ENCODE assay signal across 22 mouse cellular contexts in genomic region chr12:55867738-55868137, GRCm38 (mm10). TPM values are rescaled to one million over a fixed set of nuclear protein-coding genes. Genes with fewer than 3 reads are reported as not detected.
DNase-seq lines count a peak whose midpoint lies in the region; ATAC-seq and TF ChIP-seq lines count a peak whose summit lies in the region.
"Had no signal": no experiment of that assay in that cellular context is flagged by ENCODE, and none has a peak within 500 bp of the region (broad histone marks: within the 10 kb centered on the region; RNA-seq: fewer than 3 reads in every experiment).

No protein-coding gene starts in this region.

- TF ChIP-seq EP300 in MEL (IDR thresholded peaks at IDR 0.05; ENCODE audit: low read depth in 1 of 2, low read length in 2 of 2): peak; percentile 27 to 60; a peak in 2 of 4 replicates

- no peak overlapping the region for H3K27ac ChIP-seq in MEL (ENCODE audit: control insufficient read depth, low read depth, low read length)
- H3K27ac ChIP-seq in liver, embryonic 12.5 days: no peak overlapping the region
- no peak overlapping the region for H3K27ac ChIP-seq in liver, embryonic 16.5 days (ENCODE audit: low read length)
- H3K27ac ChIP-seq: embryonic facial prominence, embryonic 12.5 days; embryonic facial prominence, embryonic 15.5 days; forebrain, embryonic 12.5 days; forebrain, embryonic 15.5 days; heart, adult 2 months; heart, embryonic 10.5 days; hindbrain, embryonic 12.5 days; hindbrain, embryonic 15.5 days had no signal

- H3K79me2 ChIP-seq in MEL (ENCODE audit: control insufficient read depth, insufficient read depth, low read length, poor library complexity): no peaks in the 10 kb centered on the region

- H3K36me3 ChIP-seq in MEL (ENCODE audit: control insufficient read depth in 1 of 2, insufficient read depth in 2 of 2, low read length in 2 of 2): peaks cover 0 to 3% of the 10 kb centered on the region in 2 experiments; a peak in 2 of 4 replicates
- H3K36me3 ChIP-seq in liver, embryonic 12.5 days: peaks cover 76% of the 10 kb centered on the region
- peaks cover 17% of the 10 kb centered on the region; the same call in 1 of the 2 replicates for H3K36me3 ChIP-seq in liver, embryonic 16.5 days (ENCODE audit: control insufficient read depth, insufficient read depth)

- peak; percentile 79 for ATAC-seq in liver, embryonic 12.5 days
- ATAC-seq in liver, embryonic 16.5 days (ENCODE audit: low read depth): peak; percentile 50; the same call in 1 of the 2 replicates
- 0 out of 2 replicates have a peak, but pooled peaks have one; percentile 57 for ATAC-seq in megakaryocyte-erythroid progenitor cell, adult 5-6 weeks (replicated peaks; ENCODE audit: low FRiP score, low TSS enrichment, poor library complexity, severe bottlenecking)
- ATAC-seq: activated CD4-positive, CD25-positive, alpha-beta regulatory T cell, adult 4 months; CD4-positive, CD25-positive, alpha-beta regulatory T cell, adult 4 months; forebrain, embryonic 15.5 days had no signal

- 49% methylated on average over 4 of the region's 4 CpGs for WGBS in liver, embryonic 12.5 days (ENCODE audit: insufficient replicate concordance)
- 36% methylated on average over 4 of the region's 4 CpGs for WGBS in liver, embryonic 16.5 days (ENCODE audit: insufficient replicate concordance)

- no peaks in the 10 kb centered on the region for H3K27me3 ChIP-seq in MEL (ENCODE audit: control insufficient read depth in 1 of 2, insufficient read depth in 2 of 2, low read length in 2 of 2)
- H3K27me3 ChIP-seq in liver, embryonic 12.5 days (replicated peaks): no peaks in the 10 kb centered on the region
- no peaks in the 10 kb centered on the region for H3K27me3 ChIP-seq in liver, embryonic 16.5 days (ENCODE audit: control insufficient read depth, insufficient read depth, low read depth, low read length)
- H3K27me3 ChIP-seq: embryonic facial prominence, embryonic 12.5 days; embryonic facial prominence, embryonic 15.5 days; forebrain, embryonic 12.5 days; forebrain, embryonic 15.5 days; hindbrain, embryonic 12.5 days; hindbrain, embryonic 15.5 days had no signal

- no peaks in the 10 kb centered on the region for H3K4me1 ChIP-seq in MEL (ENCODE audit: control insufficient read depth in 1 of 2, insufficient read depth in 2 of 2, low read length in 2 of 2)
- H3K4me1 ChIP-seq in liver, embryonic 12.5 days: peaks cover 17% of the 10 kb centered on the region
- no peaks in the 10 kb centered on the region for H3K4me1 ChIP-seq in liver, embryonic 16.5 days (ENCODE audit: control insufficient read depth, low read depth, low read length)
- H3K4me1 ChIP-seq: embryonic facial prominence, embryonic 12.5 days; embryonic facial prominence, embryonic 15.5 days; forebrain, embryonic 12.5 days; forebrain, embryonic 15.5 days; heart, embryonic 10.5 days; hindbrain, embryonic 12.5 days; hindbrain, embryonic 15.5 days had no signal

- no peak for TF ChIP-seq POLR2A in MEL (IDR thresholded peaks at IDR 0.05; ENCODE audit: control insufficient read depth in 1 of 2, insufficient read depth in 1 of 2, low read depth in 1 of 2, low read length in 2 of 2, poor library complexity in 1 of 2)

- no peak overlapping the region for H3K4me2 ChIP-seq in liver, embryonic 12.5 days
- no peak overlapping the region for H3K4me2 ChIP-seq in liver, embryonic 16.5 days (ENCODE audit: low read depth, low read length)
- H3K4me2 ChIP-seq: embryonic facial prominence, embryonic 12.5 days; embryonic facial prominence, embryonic 15.5 days; forebrain, embryonic 12.5 days; forebrain, embryonic 15.5 days; hindbrain, embryonic 12.5 days; hindbrain, embryonic 15.5 days had no signal

- no peak for DNase-seq in MEL (ENCODE audit: low read depth, low spot score)
- no peak for DNase-seq in adrenal gland, postnatal 36 days
- no peak for DNase-seq in adrenal gland, adult 8-10 months
- DNase-seq: adrenal gland, postnatal 10 days; cerebellum, adult 11 months; cerebellum, adult 2 months; cerebellum, adult 9-11 months; cerebellum, postnatal 25 days; gastrocnemius, postnatal 25 days; heart, adult 2 months had no signal

- no peak for TF ChIP-seq RAD21 in MEL (IDR thresholded peaks at IDR 0.05; ENCODE audit: low read depth, low read length)

- no peak overlapping the region for H3K4me3 ChIP-seq in MEL (ENCODE audit: control insufficient read depth in 1 of 2, insufficient read depth in 1 of 2, low read depth in 2 of 2, low read length in 2 of 2)
- no peak overlapping the region for H3K4me3 ChIP-seq in liver, embryonic 12.5 days
- H3K4me3 ChIP-seq in liver, embryonic 16.5 days (ENCODE audit: low read depth, low read length): no peak overlapping the region
- H3K4me3 ChIP-seq: embryonic facial prominence, embryonic 12.5 days; embryonic facial prominence, embryonic 15.5 days; forebrain, embryonic 12.5 days; forebrain, embryonic 15.5 days; heart, adult 2 months; heart, embryonic 10.5 days; hindbrain, embryonic 12.5 days; hindbrain, embryonic 15.5 days had no signal

- H3K9ac ChIP-seq in MEL (ENCODE audit: control insufficient read depth, low read depth, low read length, poor library complexity, severe bottlenecking): no peak overlapping the region
- H3K9ac ChIP-seq in liver, embryonic 12.5 days: no peak overlapping the region
- H3K9ac ChIP-seq in liver, embryonic 16.5 days (ENCODE audit: low read depth, low read length): no peak overlapping the region
- H3K9ac ChIP-seq: embryonic facial prominence, embryonic 12.5 days; embryonic facial prominence, embryonic 15.5 days; forebrain, embryonic 12.5 days; forebrain, embryonic 15.5 days; hindbrain, embryonic 12.5 days; hindbrain, embryonic 15.5 days had no signal

- H3K9me3 ChIP-seq in MEL (replicated peaks; ENCODE audit: insufficient read depth, low read length): no peaks in the 10 kb centered on the region
- no peaks in the 10 kb centered on the region for H3K9me3 ChIP-seq in liver, embryonic 12.5 days (replicated peaks)
- no peaks in the 10 kb centered on the region for H3K9me3 ChIP-seq in liver, embryonic 16.5 days (replicated peaks; ENCODE audit: control insufficient read depth, low read length)
- H3K9me3 ChIP-seq: forebrain, embryonic 12.5 days; forebrain, embryonic 15.5 days; heart, embryonic 10.5 days; hindbrain, embryonic 12.5 days had no signal

- TF ChIP-seq CTCF in MEL (IDR thresholded peaks at IDR 0.05 in 2 of 3, conservative IDR thresholded peaks at IDR 0.05 in 1 of 3; ENCODE audit: control insufficient read depth in 1 of 3, insufficient read depth in 1 of 3, low read depth in 2 of 3, low read length in 3 of 3, poor library complexity in 1 of 3, severe bottlenecking in 1 of 3): no peak

TF ChIP-seq in MEL, 35 proteins besides CTCF, POLR2A, EP300 and RAD21:
- TF ChIP-seq GATA1 (IDR thresholded peaks at IDR 0.05; ENCODE audit: low read depth, low read length) (no peak), NELFE (IDR thresholded peaks at IDR 0.05; ENCODE audit: low read depth, low read length) (no peak), ETS1 (IDR thresholded peaks at IDR 0.05; ENCODE audit: low read depth, low read length) (no peak), MEF2A (IDR thresholded peaks at IDR 0.05; ENCODE audit: extremely low read depth, insufficient replicate concordance, low read depth, low read length, poor library complexity, severe bottlenecking) (no peak), JUND (IDR thresholded peaks at IDR 0.05; ENCODE audit: low read depth, low read length) (no peak), TBP (IDR thresholded peaks at IDR 0.05; ENCODE audit: low read depth, low read length) (no peak), HCFC1 (IDR thresholded peaks at IDR 0.05; ENCODE audit: low read depth, low read length) (no peak), RCOR1 (IDR thresholded peaks at IDR 0.05; ENCODE audit: low read depth, low read length) (no peak), ZC3H11A (IDR thresholded peaks at IDR 0.05; ENCODE audit: low read depth, low read length) (no peak), SIN3A (IDR thresholded peaks at IDR 0.05; ENCODE audit: low read length) (no peak), TAL1 (IDR thresholded peaks at IDR 0.05; ENCODE audit: low read length) (no peak), POLR2AphosphoS5 (IDR thresholded peaks at IDR 0.05; ENCODE audit: borderline replicate concordance, low read depth, low read length) (no peak), E2F4 (IDR thresholded peaks at IDR 0.05; ENCODE audit: borderline replicate concordance, low read depth, low read length) (no peak), MAFK (IDR thresholded peaks at IDR 0.05; ENCODE audit: borderline replicate concordance, low read depth, low read length) (no peak), GABPA (IDR thresholded peaks at IDR 0.05; ENCODE audit: low read depth, low read length) (no peak)

RNA-seq across cellular contexts. Expression of gene Brms1l, which starts 31.6 kb away (rescaled TPM):
- 17.4 and 17.5 TPM in 2 replicates for total RNA-seq in MEL (2012; rRNA removed)
- 10 to 100 TPM in 1 of 2 experiments, not detected in 1; 33.5 TPM for polyA plus RNA-seq in MEL (2012; ENCODE audit: insufficient read depth in 1 of 2, insufficient read length in 2 of 2, low read depth in 1 of 2, low replicate concordance in 2 of 2, missing spikeins in 1 of 2)
- 22.9 and 24.4 TPM in 2 replicates for polyA plus RNA-seq in liver, embryonic 12.5 days (2016; fragmentation: Nextera tagmentation; extraction: Ambion mirVana)
- 11.2 and 12.0 TPM in 2 replicates for polyA plus RNA-seq in liver, embryonic 16.5 days (2015; fragmentation: Nextera tagmentation; extraction: Ambion mirVana)
- total RNA-seq in megakaryocyte-erythroid progenitor cell, adult 5-6 weeks (2014; fragmentation: Nextera tagmentation): 31.9 and 32.3 TPM in 2 replicates
- 29.2 and 33.6 TPM in 2 replicates for total RNA-seq in megakaryocyte-erythroid progenitor cell, adult 5-6 weeks (2017)
- 10 to 100 TPM; 38.8 to 43.4 TPM for total RNA-seq in adrenal gland, postnatal 36 days (2021)
- total RNA-seq in adrenal gland, adult 8-10 months (2022): 10 to 100 TPM; 46.7 to 68.7 (median 56.0) TPM

RNA-seq across cellular contexts. Expression of gene Ralgapa1, which starts 46.8 kb away (rescaled TPM):
- total RNA-seq in MEL (2012; rRNA removed): 14.1 and 17.8 TPM in 2 replicates
- 100 to 1,000 TPM in 1 of 2 experiments, 10 to 100 TPM in 1; 29.7 to 111 TPM for polyA plus RNA-seq in MEL (2012; ENCODE audit: insufficient read depth in 1 of 2, insufficient read length in 2 of 2, low read depth in 1 of 2, low replicate concordance in 2 of 2, missing spikeins in 1 of 2)
- 10.0 and 11.7 TPM in 2 replicates for polyA plus RNA-seq in liver, embryonic 12.5 days (2016; fragmentation: Nextera tagmentation; extraction: Ambion mirVana)
- 3.2 TPM in 2 replicates for polyA plus RNA-seq in liver, embryonic 16.5 days (2015; fragmentation: Nextera tagmentation; extraction: Ambion mirVana)
- 40.6 and 49.4 TPM in 2 replicates for total RNA-seq in megakaryocyte-erythroid progenitor cell, adult 5-6 weeks (2014; fragmentation: Nextera tagmentation)
- 34.5 and 38.1 TPM in 2 replicates for total RNA-seq in megakaryocyte-erythroid progenitor cell, adult 5-6 weeks (2017)
- total RNA-seq in adrenal gland, postnatal 36 days (2021): 10 to 100 TPM; 74.2 to 80.3 TPM
- total RNA-seq in adrenal gland, adult 8-10 months (2022): 10 to 100 TPM; 74.0 to 86.7 (median 80.2) TPM
